Comparison of ENCODE assay signal across 12 mouse cellular contexts in genomic region chr10:111190110-111190795, GRCm38 (mm10). TPM values are rescaled to one million over a fixed set of nuclear protein-coding genes. Genes with fewer than 3 reads are reported as not detected.
DNase-seq lines count a peak whose midpoint lies in the region; TF ChIP-seq lines count a peak whose summit lies in the region.
"Had no signal": no experiment of that assay in that cellular context is flagged by ENCODE, and none has a peak within 500 bp of the region (broad histone marks: within the 10 kb centered on the region; RNA-seq: fewer than 3 reads in every experiment).

No protein-coding gene starts in this region.

- H3K27ac ChIP-seq in cortical plate, adult 2 months (ENCODE audit: insufficient read depth, low read length): peak overlapping the region; percentile 97
- H3K27ac ChIP-seq: heart, embryonic 15.5 days; limb, embryonic 12.5 days; stomach, embryonic 15.5 days had no signal

- H3K4me3 ChIP-seq in cortical plate, adult 2 months (ENCODE audit: insufficient read depth, low read length): no peak overlapping the region
- H3K4me3 ChIP-seq: heart, embryonic 15.5 days; limb, embryonic 12.5 days; stomach, embryonic 15.5 days had no signal

- intact Hi-C loops in left cerebral cortex, postnatal 14 days (cut with DNase I): no loop called here

- DNase-seq in layer of hippocampus, adult 18-20 months (ENCODE audit: low spot score in 2 of 2): peak; percentile 58 to 84
- DNase-seq in layer of hippocampus, postnatal 25 days (ENCODE audit: extremely low spot score in 1 of 2, low spot score in 1 of 2): no peak
- DNase-seq in cerebellum, adult 11 months: peak; percentile 36
- DNase-seq in left cerebral cortex, postnatal 14 days (ENCODE audit: low spot score in 2 of 2): peak; percentile 64 to 85
- no peak for DNase-seq in adrenal gland, postnatal 4 days (ENCODE audit: low spot score in 2 of 2)
- DNase-seq in testis, postnatal 10 days (ENCODE audit: low spot score): no peak
- DNase-seq: kidney, adult 9 months; lung, adult 2 months had no signal

- no peak for TF ChIP-seq CTCF in cortical plate, adult 2 months (IDR thresholded peaks at IDR 0.05; ENCODE audit: extremely low read depth, insufficient read depth, low read length)

- H3K4me1 ChIP-seq in cortical plate, adult 2 months (ENCODE audit: control insufficient read depth, insufficient read depth, low read length): peaks cover 11% of the 10 kb centered on the region

- TF ChIP-seq POLR2A in cortical plate, adult 2 months (IDR thresholded peaks at IDR 0.05; ENCODE audit: extremely low read depth, insufficient read depth, low read length): no peak

RNA-seq across cellular contexts. Expression of gene Osbpl8, which starts 25.7 kb away (rescaled TPM):
- 10 to 100 TPM; 62.9 to 63.0 TPM for total RNA-seq in layer of hippocampus, adult 18-20 months (2021)
- total RNA-seq in layer of hippocampus, postnatal 25 days (2021): 10 to 100 TPM; 58.9 to 59.9 TPM
- 26.4 and 30.1 TPM in 2 replicates for polyA plus RNA-seq in cortical plate, adult 2 months (2012; rRNA removed)
- 10 to 100 TPM; 75.1 to 77.7 TPM for total RNA-seq in left cerebral cortex, postnatal 14 days (2021)
- 10 to 100 TPM; 30.8 to 33.9 TPM for total RNA-seq in adrenal gland, postnatal 4 days (2021)

Comparison
In these comparisons a context has a peak if more than half of its experiments do, and no peak if none do; other contexts are left out.
1. DNase-seq: peak in layer of hippocampus, adult 18-20 months (2 of 2), cerebellum, adult 11 months (single experiment) and left cerebral cortex, postnatal 14 days (2 of 2); none in layer of hippocampus, postnatal 25 days (0 of 2), adrenal gland, postnatal 4 days (0 of 2) and testis, postnatal 10 days (single experiment).